Mouse (Mus musculus): ENCODE data around the gene Rccd1. TPM values are rescaled to one million over a fixed set of nuclear protein-coding genes. Genes with fewer than 3 reads are reported as not detected.
"Not testable (repeated sequence)": the region's sequence is repeated elsewhere in the genome, so short reads cannot be mapped to it uniquely, and the experiment has no call there.

Gene Rccd1
- total RNA-seq, 2 experiments from 2014 or later = 13.6 to 15.4 TPM

GRCm38 (mm10) chr7:80346830-80347229, 22.6 kb upstream of the Rccd1 start:
- no peak for DNase-seq (ENCODE audit: extremely low spot score in 1 of 2, low spot score in 1 of 2)

- DNase-seq (ENCODE audit: extremely low spot score in 1 of 2, low spot score in 1 of 2) = no peak
These were observed 21.9 kb upstream of the Rccd1 start for GRCm38 (mm10) chr7:80346173-80346572.

- DNase-seq (ENCODE audit: extremely low spot score in 1 of 2, low spot score in 1 of 2) = no peak
These were observed 19.2 kb upstream of the Rccd1 start for GRCm38 (mm10) chr7:80343270-80344018.

GRCm38 (mm10) chr7:80342858-80343257, 18.6 kb upstream of the Rccd1 start, which contains the start of gene Hddc3:
TSS of gene Hddc3 (plus strand) at chr7:80343104.
- DNase-seq (ENCODE audit: extremely low spot score in 1 of 2, low spot score in 1 of 2) = peak; percentile 95 to 99

GRCm38 (mm10) chr7:80341793-80342192, 17.5 kb upstream of the Rccd1 start:
- no peak for DNase-seq (ENCODE audit: extremely low spot score in 1 of 2, low spot score in 1 of 2)

- peak; percentile 30 to 35 for DNase-seq (ENCODE audit: extremely low spot score in 1 of 2, low spot score in 1 of 2)
These were observed 16.5 kb upstream of the Rccd1 start, which contains the start of gene Unc45a for GRCm38 (mm10) chr7:80340793-80341192. TSS of gene Unc45a (minus strand) at chr7:80341005.

- peak; percentile 90 to 98 for DNase-seq (ENCODE audit: extremely low spot score in 1 of 2, low spot score in 1 of 2)
These were observed 15.8 kb upstream of the Rccd1 start for GRCm38 (mm10) chr7:80339793-80340628.

- peak in 1 of 2 experiments; percentile 29 for DNase-seq (ENCODE audit: extremely low spot score in 1 of 2, low spot score in 1 of 2)
These were observed 15.1 kb upstream of the Rccd1 start for GRCm38 (mm10) chr7:80339371-80339770.

- DNase-seq (ENCODE audit: extremely low spot score in 1 of 2, low spot score in 1 of 2) = no peak
These were observed 12.7 kb upstream of the Rccd1 start for GRCm38 (mm10) chr7:80336932-80337331.

GRCm38 (mm10) chr7:80334848-80335247, 10.6 kb upstream of the Rccd1 start:
- DNase-seq (ENCODE audit: extremely low spot score in 1 of 2, low spot score in 1 of 2) = no peak

- DNase-seq (ENCODE audit: extremely low spot score in 1 of 2, low spot score in 1 of 2) = no peak
These were observed 7.2 kb upstream of the Rccd1 start for GRCm38 (mm10) chr7:80331433-80331832.

- no peak for DNase-seq (ENCODE audit: extremely low spot score in 1 of 2, low spot score in 1 of 2)
These were observed 6.0 kb upstream of the Rccd1 start for GRCm38 (mm10) chr7:80330278-80330677.

GRCm38 (mm10) chr7:80326076-80326475, 1.8 kb upstream of the Rccd1 start:
- DNase-seq (ENCODE audit: extremely low spot score in 1 of 2, low spot score in 1 of 2) = no peak

- no peak for DNase-seq (ENCODE audit: extremely low spot score in 1 of 2, low spot score in 1 of 2)
These were observed 1.1 kb upstream of the Rccd1 start for GRCm38 (mm10) chr7:80325292-80325868.

GRCm38 (mm10) chr7:80324816-80325119, 514 bp upstream of the Rccd1 start:
- not testable (repeated sequence) for DNase-seq (ENCODE audit: extremely low spot score in 1 of 2, low spot score in 1 of 2)

- no peak for DNase-seq (ENCODE audit: extremely low spot score in 1 of 2, low spot score in 1 of 2)
These were observed 918 bp downstream of the Rccd1 start for GRCm38 (mm10) chr7:80323336-80323735.

GRCm38 (mm10) chr7:80319846-80320496, 4.3 kb downstream of the Rccd1 start:
- no peak for DNase-seq (ENCODE audit: extremely low spot score in 1 of 2, low spot score in 1 of 2)

- DNase-seq (ENCODE audit: extremely low spot score in 1 of 2, low spot score in 1 of 2) = no peak
These were observed 5.6 kb downstream of the Rccd1 start for GRCm38 (mm10) chr7:80318670-80319069.

- no peak for DNase-seq (ENCODE audit: extremely low spot score in 1 of 2, low spot score in 1 of 2)
These were observed 6.7 kb downstream of the Rccd1 start for GRCm38 (mm10) chr7:80317439-80318115.

- no peak for DNase-seq (ENCODE audit: extremely low spot score in 1 of 2, low spot score in 1 of 2)
These were observed 8.5 kb downstream of the Rccd1 start for GRCm38 (mm10) chr7:80315733-80316132.
